Mouse (Mus musculus) 416B (cell line): ENCODE measurements around the gene Mapt.
"Not testable (repeated sequence)": the region's sequence is repeated elsewhere in the genome, so short reads cannot be mapped to it uniquely, and the experiment has no call there.

ENCODE experiments used
- DNase-seq: peaks from one replicate; pipeline ENCODE4 v3.0.0; 2011; ENCODE audit warnings: low read depth

Mapt gene

GRCm38 (mm10) chr11:104231041-104231911 is at the start of gene Mapt:
Mapt (plus strand) TSS chr11:104231390.
- no peak for DNase-seq

GRCm38 (mm10) chr11:104182141-104182540 is 49.0 kb upstream of the Mapt start:
- peak; percentile 53 for DNase-seq

- DNase-seq = peak; percentile 44
Measured at GRCm38 (mm10) chr11:104186135-104186836, 44.9 kb upstream of the Mapt start, which contains the start of gene Sppl2c. Sppl2c (plus strand) TSS chr11:104186327.

- DNase-seq = no peak
Measured at GRCm38 (mm10) chr11:104186837-104187150, 44.4 kb upstream of the Mapt start.

GRCm38 (mm10) chr11:104187766-104188165 is 43.4 kb upstream of the Mapt start:
- DNase-seq = no peak

GRCm38 (mm10) chr11:104190008-104190407 is 41.2 kb upstream of the Mapt start:
- no peak for DNase-seq

GRCm38 (mm10) chr11:104195382-104195781 is 35.8 kb upstream of the Mapt start:
- DNase-seq = no peak

GRCm38 (mm10) chr11:104195791-104196190 is 35.4 kb upstream of the Mapt start:
- DNase-seq = peak; percentile 85

GRCm38 (mm10) chr11:104197861-104198260 is 33.3 kb upstream of the Mapt start:
- no peak for DNase-seq

GRCm38 (mm10) chr11:104203271-104203670 is 27.9 kb upstream of the Mapt start:
- peak; percentile 94 for DNase-seq

GRCm38 (mm10) chr11:104206573-104206972 is 24.6 kb upstream of the Mapt start:
- DNase-seq = no peak

- DNase-seq = no peak
Measured at GRCm38 (mm10) chr11:104209041-104209440, 22.1 kb upstream of the Mapt start.

- DNase-seq = no peak
Measured at GRCm38 (mm10) chr11:104211251-104211650, 19.9 kb upstream of the Mapt start.

- DNase-seq = not testable (repeated sequence)
Measured at GRCm38 (mm10) chr11:104214128-104214527, 17.1 kb upstream of the Mapt start.

GRCm38 (mm10) chr11:104218075-104218474 is 13.1 kb upstream of the Mapt start:
- no peak for DNase-seq

GRCm38 (mm10) chr11:104220291-104220690 is 10.9 kb upstream of the Mapt start:
- no peak for DNase-seq

GRCm38 (mm10) chr11:104221751-104222150 is 9.4 kb upstream of the Mapt start:
- DNase-seq = no peak

GRCm38 (mm10) chr11:104223301-104223700 is 7.9 kb upstream of the Mapt start:
- peak; percentile 74 for DNase-seq

GRCm38 (mm10) chr11:104229391-104229790 is 1.8 kb upstream of the Mapt start:
- DNase-seq = no peak

- no peak for DNase-seq
Measured at GRCm38 (mm10) chr11:104230066-104230778, 968 bp upstream of the Mapt start.

- no peak for DNase-seq
Measured at GRCm38 (mm10) chr11:104232141-104233061, 1.2 kb downstream of the Mapt start.
